Mouse (Mus musculus): ENCODE data around the gene Fhit.

Fhit gene

GRCm38 (mm10) chr14:10129675-10130074, 1032.2 kb downstream of the Fhit start:
- CTCF ChIA-PET, result no interaction called here

GRCm38 (mm10) chr14:10129088-10129487, 1032.7 kb downstream of the Fhit start:
- CTCF ChIA-PET, result no interaction called here

GRCm38 (mm10) chr14:10126536-10126935, 1035.3 kb downstream of the Fhit start:
- CTCF ChIA-PET, result no interaction called here

- CTCF ChIA-PET, result no interaction called here
Measured at GRCm38 (mm10) chr14:10122176-10122575, 1039.7 kb downstream of the Fhit start.

GRCm38 (mm10) chr14:10096236-10096635, 1065.6 kb downstream of the Fhit start:
- CTCF ChIA-PET, result no interaction called here

- CTCF ChIA-PET, result no interaction called here
Measured at GRCm38 (mm10) chr14:10079062-10079461, 1082.8 kb downstream of the Fhit start.

- CTCF ChIA-PET, result no interaction called here
Measured at GRCm38 (mm10) chr14:10049947-10050346, 1111.9 kb downstream of the Fhit start.

- CTCF ChIA-PET, result no interaction called here
Measured at GRCm38 (mm10) chr14:10047123-10047783, 1114.6 kb downstream of the Fhit start.

- CTCF ChIA-PET, result no interaction called here
Measured at GRCm38 (mm10) chr14:10046336-10047122, 1115.3 kb downstream of the Fhit start.

- CTCF ChIA-PET, result interaction anchor here (0.6 kb wide), 1 partner anchor 1578 kb away, joined by 8 read pairs; no protein-coding TSS in a partner anchor
Measured at GRCm38 (mm10) chr14:10038021-10038420, 1123.8 kb downstream of the Fhit start.

GRCm38 (mm10) chr14:10036685-10037215, 1125.1 kb downstream of the Fhit start:
- CTCF ChIA-PET, result no interaction called here

GRCm38 (mm10) chr14:10035682-10036081, 1126.2 kb downstream of the Fhit start:
- CTCF ChIA-PET, result no interaction called here

GRCm38 (mm10) chr14:10035270-10035669, 1126.6 kb downstream of the Fhit start:
- CTCF ChIA-PET, result no interaction called here

GRCm38 (mm10) chr14:10023382-10023781, 1138.5 kb downstream of the Fhit start:
- CTCF ChIA-PET, result no interaction called here

- CTCF ChIA-PET, result interaction anchor here (0.6 kb wide), 1 partner anchor 945 kb away, joined by 3 read pairs; no protein-coding TSS in a partner anchor
Measured at GRCm38 (mm10) chr14:10022304-10022703, 1139.5 kb downstream of the Fhit start.

GRCm38 (mm10) chr14:10020400-10021140, 1141.3 kb downstream of the Fhit start:
- CTCF ChIA-PET, result no interaction called here

- CTCF ChIA-PET, result no interaction called here
Measured at GRCm38 (mm10) chr14:10013817-10014266, 1148.0 kb downstream of the Fhit start.

- CTCF ChIA-PET, result no interaction called here
Measured at GRCm38 (mm10) chr14:10013003-10013816, 1148.6 kb downstream of the Fhit start.

GRCm38 (mm10) chr14:10006278-10006677, 1155.6 kb downstream of the Fhit start:
- CTCF ChIA-PET, result no interaction called here

- CTCF ChIA-PET, result no interaction called here
Measured at GRCm38 (mm10) chr14:10003847-10004246, 1158.0 kb downstream of the Fhit start.

- CTCF ChIA-PET, result no interaction called here
Measured at GRCm38 (mm10) chr14:9990677-9991076, 1171.2 kb downstream of the Fhit start.

Data from spleen, embryonic (tissue).